Mouse (Mus musculus): ENCODE data around the gene Radil.
A peak's percentile ranks its signal among the peaks of the same experiment; 100 is the strongest.

Gene Radil

DNA sequence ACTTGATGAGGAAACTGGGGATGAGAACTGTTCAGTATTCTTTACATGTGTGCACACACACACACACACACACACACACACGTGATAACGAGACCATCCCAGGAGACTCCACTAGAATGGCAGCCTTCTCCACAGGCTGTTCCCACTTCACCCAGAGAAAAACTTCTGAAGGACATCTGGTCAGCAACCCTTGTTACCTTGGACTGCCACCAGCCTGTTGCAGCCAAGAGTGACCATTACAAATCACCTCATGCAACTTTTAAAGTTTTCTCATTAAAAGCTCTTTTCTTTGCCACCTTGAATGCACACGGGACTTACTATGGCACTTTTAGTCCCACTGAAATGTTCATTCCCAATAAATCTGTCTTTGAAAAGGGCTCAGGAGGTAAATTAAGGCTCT, 13.6 kb downstream of the Radil start:
- DNase-seq, result no peak

DNA sequence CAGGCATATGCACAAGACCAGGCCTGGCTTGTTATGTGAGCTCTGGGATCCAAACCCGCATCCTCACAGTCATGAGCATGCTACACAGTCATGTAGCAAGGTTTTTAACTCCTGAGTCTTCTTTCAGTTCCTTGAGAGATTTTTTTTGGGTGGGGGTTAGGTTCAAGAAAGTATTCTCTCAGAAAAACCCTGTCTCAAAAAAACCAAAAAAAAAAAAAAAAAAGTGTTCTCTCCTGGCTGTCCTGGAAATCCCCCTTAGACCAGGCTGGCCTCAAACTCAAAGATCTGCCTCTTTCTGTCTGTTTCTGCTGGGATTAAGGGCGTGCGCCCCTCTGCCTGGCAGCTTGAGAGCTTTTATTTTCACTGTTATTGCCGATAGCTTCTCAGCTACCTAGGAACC, 15.5 kb downstream of the Radil start:
- DNase-seq, result no peak

DNA sequence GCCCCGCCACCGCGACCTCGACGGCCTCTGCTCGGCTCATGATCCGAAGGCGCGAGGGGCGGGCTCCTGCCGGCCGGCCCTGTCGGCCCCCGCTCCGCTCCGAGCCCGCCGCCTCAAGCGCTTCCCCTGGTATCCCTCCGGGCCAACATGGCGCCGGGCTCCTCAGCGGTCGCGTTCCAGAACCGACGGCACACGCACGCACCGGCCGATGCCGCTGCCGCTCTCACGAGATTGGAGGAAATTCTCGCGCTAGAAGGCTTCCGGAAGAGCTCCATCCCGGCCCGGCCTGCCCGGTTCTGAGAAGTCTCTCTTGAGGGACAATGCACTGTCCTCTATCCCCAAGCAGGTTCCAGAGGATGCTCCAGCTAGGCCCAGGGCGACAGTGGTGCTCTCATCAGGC, 21.0 kb downstream of the Radil start, which contains the start of gene Papolb:
Gene Papolb (minus strand): TSS at position 162 of the 400 bp plus-strand sequence.
- no peak for DNase-seq

DNA sequence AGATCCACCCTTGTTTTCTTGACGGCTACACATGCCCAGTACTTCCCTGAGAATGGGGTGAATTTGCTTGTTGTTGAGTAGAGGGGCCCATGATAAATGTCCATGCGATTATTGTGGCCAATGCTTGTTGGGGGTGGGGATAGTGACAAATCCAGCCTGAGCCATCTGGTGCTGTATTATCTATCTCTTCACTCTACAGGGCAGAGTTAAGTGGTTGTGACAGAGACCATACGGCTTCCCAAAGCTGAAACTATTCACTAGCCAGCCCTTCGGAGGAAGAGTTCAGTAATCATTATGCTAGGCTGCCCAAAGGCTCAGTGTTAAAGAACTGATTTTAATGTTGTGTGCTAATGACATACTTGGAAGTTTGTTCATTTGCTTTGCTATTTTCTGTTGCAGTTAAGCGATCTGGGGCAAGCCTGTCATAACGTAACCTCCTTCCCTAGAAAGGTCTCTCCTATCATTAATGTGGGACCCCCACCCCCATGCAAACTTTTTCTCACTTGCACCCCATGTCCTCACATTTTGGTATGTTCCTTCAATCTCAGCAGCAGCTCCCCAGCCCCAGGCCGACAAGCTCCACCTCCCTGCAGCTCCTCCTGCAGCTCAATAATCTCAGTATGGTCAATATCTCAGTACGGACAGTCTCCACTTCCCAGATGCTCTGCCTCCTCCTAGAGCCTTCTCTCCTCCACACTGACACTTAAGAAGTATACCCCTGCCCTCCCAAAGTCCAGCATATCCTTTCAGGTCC, 26.0 kb downstream of the Radil start:
- no peak for DNase-seq

DNA sequence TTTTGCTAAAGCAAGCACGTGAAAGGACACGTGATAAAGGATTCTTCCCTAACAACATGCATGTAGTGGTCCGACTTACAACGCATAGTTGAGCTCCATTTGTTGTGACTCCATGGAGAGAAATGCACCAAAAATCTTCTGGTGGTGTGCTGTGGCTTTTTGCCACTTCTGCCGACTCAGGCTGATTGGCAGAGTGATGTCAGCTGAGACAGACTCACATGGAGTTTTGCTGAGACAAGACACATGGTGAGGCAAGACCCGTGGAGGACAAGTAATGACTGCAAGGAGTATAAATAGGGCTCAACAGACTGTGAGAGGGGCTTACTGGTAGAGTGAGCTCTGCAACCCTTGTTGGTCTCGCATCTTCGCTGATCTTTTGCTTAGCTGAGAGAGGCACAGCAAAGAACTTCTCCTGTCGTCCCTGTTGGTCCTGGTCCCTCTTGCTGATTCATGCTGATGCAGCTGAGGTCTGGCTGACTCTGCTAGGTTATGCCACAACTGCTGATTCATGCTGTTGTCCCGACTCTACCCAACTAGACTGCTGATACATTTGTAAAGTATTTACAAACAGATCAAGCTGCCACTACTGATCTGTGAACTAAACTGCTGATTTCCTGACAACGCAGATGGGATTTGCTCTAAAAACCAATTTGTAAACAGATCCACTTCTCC, 29.6 kb downstream of the Radil start:
- no peak for DNase-seq

DNA sequence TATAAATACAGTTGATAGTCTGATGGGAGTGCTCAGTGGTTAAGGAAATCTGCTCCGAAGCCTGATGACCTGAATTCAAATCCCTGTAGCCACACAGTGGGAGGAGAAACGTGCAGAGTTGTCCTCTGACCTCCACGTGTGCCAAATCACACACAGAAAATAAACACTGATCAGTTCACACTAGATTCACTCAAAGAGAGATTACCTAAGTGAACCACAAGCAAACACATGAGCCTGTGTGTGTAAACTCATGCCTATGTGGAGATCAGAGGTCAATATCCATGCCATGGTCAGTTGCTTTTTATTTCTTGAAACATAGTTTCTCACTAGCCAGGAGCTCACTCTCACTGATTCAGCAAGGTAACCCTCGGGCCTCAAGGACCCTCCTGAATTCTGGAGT, 30.5 kb downstream of the Radil start:
- no peak for DNase-seq

DNA sequence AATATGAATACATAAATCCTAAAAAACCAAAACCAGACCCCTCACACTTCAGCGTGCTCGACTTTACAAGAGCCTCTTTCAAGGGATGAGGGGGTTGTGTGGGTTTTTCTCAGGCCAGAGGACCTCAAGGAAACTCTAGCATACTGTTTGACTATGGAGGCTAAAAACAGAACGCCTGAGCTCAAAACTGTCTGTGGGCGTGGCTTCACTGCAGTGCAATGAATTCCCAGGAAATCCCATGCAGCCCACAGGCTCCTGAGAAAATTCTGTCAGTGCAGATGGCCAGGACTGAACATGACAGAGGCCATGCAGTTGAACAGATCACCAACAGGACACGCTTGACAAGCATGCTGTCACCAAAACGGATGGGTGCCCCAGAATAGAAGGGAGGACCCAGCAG, 31.9 kb downstream of the Radil start:
- no peak for DNase-seq

DNA sequence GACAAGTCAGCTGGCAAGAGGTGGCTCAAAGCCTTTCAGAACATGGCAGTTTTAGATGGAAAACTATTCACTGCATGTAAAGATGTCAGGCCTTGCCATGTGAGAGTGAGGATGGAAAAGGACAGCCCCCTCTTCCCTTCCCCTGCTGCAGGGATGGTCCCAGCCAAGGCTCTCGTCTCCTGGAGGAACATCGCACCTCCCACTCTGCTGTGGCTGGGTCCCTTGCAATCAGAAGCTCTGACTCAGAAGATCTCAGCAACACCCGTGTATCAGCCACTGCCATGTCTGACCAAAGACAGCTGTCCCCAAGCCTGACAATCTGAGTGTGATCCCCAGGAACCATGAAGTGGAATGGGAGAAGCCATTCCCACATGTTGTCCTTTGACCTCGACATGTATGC, 38.8 kb downstream of the Radil start:
- no peak for DNase-seq

DNA sequence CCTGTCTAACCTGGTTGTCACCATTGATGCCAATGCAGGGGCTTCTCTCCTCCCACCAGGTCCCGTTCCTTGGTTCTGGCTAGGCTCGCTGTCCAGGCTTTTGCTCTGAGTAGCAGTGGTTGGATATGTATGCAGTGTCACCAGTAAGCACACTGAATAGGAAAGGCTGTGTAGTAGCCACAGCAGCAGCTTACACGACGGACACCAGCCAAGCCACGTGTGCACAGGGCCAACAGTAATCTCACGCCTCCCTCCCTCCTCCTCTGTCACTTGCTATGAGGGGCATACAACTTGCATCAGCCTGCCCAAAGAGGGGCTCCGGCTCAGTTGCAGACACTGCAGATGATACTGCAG, 40.9 kb downstream of the Radil start:
- DNase-seq, result no peak

DNA sequence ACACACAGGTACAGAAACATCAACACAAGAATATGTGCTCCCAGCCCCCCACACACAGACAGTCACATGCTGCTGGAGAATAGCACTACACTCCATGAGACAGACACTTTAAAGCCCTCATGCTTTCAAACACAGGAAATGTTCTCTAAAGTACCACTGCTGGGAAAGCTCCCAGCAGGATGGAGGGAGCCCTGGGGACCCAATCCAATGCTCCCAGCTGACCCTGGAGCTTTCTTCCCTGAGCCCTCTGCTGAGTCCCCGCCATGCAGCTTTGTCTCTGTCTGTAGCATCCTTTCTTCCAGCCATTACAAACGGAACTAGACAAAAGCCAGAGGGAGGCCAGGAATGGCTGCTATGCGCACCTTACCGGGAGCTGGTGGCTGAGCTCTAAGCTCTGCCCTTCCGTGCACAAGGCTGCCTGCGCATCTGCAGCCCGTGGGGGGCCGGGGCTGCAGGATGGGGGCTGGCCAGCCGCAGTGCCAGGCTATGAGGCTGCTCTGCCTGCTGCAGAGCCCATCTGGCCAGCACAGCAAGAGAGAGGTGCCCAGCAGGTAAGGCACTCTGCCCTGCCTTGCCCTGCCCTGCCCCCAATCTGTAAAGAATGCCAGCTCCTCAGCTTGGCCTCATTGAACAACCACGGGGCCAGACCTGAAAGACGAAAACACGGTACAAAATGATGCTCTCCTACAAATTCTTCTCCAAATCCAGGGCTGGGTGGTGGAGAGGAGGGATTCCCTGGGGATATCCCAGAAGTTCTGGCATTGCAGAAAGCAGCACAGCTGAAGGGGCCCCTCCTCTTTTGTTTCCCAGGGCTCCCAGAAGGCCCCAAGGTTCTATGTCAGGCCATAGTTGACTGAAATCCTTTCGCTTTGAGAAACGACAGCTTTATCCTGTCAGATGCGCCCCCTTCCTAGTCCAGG, 41.5 kb downstream of the Radil start:
- DNase-seq, result peak; percentile 82

DNA sequence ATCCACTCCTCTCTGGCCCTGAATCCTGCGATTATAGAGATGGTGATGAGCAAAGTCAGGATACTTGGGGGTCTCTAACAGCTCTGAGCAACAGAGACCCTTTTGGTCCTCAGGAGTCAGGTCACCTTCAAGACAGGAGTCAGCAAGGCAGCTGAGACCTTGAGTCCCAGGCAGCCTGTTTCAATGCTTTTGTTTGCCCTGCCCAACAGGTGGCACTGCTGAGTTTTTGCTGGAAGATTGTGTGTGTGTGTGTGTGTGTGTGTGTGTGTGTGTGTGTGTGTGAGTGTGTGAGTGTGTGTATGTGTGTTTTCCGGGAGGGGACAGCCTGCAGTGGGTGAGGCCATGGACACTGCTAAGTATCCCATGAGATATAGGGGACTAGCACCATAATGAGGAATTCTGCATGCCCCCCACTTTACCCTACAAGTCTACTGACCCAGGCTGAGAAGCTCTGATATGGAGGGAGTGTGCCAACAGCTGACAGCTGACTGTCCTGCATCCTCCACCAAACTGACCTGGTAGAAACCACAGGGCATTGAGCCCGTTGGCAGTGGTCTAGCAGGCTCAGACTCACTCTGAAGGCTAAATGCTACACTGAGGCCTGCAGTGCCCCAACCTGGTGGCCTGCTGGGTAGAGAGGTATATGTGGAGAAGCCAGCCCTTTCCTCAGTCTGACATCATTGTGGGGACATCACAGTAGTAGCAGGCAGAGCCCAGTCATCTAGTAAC, 45.0 kb downstream of the Radil start:
- DNase-seq, result no peak

DNA sequence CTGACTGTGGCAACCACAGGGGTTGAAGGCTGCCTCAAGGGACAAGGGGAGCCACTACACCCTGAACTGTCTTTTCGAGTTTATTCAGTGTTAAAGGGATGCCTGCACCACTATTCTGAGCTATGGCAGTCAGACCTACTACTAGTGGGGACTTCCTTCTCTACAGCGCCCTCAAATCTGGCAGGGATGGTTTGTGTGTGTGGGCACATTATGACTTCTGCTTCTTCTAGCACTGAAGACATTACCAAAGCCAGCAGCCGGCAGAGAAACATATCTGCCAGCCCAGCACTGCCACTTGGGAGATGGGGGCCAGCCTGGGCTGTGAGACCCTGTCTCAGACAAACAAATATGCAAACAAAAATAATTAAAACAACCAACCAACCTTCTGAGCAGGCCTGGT, 46.7 kb downstream of the Radil start:
- DNase-seq, result no peak

DNA sequence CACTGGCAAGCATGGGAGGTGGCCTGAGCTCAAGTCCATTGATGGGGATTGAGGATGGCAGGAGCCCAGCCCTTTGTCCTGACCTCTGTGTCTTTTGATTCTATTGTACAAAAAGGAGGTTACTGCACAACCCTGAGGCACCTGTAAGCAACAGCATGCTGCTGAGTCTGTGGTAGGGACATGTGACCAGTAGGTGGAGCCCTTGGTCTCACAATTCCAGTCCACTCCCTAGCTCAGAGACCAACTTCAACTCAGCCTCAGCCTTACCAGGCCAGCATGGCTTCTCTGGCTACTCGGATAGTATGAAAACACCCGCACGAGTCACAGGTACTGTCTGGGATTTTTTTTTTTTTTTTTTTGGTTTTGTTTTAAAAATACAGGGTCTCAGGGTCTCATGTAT, 48.5 kb downstream of the Radil start:
- DNase-seq, result peak; percentile 89

DNA sequence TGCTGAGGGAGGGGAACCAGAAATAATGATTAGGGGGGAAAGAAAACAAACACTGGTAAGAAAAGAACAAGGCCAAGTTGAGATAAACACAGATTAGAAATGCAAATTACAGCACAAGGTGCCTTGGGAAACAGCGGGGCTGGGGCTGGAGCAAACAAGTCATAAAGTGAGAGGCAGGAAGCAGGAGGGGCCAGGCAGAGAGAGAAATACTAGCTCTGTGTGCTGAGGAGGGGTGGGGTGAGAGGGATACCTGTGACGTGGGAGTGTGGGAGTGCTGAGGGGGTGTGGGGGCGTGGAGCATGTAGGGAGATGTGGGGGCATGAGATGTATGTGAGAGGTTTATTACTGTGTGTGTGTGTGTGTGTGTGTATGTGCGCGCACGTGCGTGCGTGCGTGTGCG, 50.0 kb downstream of the Radil start:
- DNase-seq, result no peak

DNA sequence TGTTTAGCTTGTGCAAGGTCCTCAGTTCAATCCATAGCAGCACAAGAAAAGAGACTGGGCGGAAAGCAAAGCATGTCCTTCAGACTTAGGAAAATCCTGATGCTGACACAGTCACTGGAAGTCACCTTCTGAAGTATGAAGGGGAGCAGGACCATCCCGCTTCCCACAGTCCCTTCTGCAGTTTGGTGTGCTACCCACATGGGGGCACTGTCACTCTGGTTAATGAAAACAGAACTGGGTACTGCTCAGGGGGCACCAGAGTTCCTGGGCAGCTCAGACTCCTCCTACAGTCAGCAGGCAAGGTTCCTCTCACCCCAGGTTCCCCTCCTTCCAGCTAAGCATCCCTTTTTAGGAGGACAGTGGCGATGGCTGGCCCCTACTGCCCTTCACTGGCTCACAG, 51.9 kb downstream of the Radil start:
- peak; percentile 49 for DNase-seq

DNA sequence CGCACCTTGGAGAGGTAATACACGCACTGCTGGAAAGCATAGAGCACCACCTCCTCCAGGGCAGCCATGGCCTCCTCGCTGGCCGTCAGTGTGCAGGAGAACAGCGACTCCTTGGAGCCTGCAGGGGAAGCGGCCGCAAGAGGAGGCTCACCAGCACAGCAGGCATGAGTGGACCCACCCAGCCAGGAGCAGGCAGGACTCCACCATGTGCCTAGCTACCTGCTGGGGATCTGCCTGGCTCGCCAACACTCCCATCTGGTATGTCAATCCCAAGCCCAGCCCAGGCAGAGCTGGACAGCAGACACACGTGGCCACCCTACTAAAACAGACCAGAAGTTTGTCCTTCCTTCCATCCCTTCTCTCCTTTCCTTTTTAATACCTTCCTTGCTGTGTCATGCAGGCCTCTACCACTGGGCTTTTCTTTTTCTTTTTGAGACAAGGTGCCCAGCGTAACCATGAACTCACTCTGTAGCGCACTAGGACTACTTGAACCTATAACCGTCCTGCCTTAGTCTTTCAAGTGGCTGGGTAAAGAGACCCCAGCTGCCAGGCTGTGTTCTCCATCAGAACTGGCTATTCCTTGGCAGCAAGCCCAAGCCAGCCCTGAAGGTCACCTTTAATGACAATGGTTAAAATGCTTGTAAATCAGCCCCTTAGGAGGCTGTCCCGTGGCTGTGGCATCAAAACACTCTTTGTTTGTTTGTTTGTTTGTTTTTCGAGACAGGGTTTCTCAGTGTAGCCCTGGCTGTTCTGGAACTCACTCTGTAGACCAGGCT, 55.4 kb downstream of the Radil start:
- peak; percentile 69 for DNase-seq

DNA sequence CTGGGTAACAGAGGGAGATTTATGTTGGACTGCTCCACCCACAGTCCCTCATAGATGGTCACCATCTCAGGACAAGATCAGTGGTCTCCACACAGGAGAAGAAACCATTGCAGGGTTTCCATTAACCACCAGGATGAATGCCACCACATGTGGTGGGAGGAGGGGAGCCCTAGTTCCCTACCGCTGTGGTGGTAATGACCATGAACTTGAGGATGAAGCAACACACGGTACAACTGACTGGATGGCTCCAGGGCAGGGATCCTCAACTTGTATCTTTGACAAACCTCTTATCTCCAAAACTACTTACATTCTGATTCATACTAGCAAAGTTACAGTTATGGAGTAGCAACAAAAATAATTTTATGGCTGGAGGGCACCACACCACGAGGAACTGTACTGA, 57.6 kb downstream of the Radil start:
- DNase-seq, result no peak

DNA sequence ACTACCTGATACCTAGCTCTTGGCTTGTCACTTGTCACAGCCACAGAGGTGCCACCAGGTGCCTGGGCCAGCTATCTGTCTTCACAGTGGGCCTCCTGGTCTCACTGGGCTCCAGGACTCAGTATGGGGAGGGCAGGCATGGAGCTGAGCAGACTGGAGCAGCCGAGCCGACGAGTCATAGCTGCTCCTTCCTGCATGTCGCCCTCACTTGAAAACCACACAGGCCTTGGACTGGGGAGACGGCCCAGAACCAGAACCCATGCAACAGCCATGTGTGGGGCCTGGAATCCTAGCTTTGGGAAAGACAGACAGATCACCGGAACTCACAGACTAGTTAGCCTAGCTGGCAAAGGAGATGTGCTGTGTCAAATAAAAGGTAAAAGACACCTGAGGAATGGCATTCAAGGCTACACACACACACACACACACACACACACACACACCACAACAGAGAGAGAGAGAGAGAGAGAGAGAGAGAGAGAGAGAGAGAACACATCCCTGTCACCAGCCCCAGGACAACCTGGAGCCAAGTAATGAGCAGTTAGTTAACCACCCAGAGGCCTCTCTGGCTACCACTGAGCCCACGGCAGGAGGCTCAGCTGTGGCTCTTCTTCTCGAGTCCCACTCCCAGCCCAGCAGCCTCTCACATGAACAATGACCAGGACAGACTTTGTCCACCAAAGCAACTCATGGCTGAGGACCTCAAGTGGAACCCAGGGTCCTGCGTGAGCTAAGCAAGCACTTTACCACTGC, 60.8 kb downstream of the Radil start:
- DNase-seq, result no peak

DNA sequence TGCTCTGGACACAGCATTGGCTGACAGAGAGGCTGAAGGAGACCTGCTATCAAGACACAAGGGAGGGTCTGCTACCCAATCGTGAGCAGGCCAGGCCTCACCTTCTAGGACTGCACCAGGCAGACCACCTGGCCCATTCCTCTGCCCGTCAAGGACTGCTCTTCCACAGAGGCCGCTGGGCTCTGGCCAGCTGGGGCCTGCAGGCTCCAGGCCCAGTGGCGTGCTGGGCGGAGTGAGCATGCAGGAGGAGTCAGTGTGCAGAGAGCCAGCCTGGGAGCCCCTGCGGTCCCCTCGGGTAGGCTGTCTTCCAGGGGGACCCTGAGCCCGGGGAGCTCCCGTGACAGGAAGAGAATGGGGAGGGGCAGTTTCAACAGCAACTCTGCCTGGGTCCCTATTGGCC, 64.2 kb downstream of the Radil start:
- DNase-seq, result no peak

DNA sequence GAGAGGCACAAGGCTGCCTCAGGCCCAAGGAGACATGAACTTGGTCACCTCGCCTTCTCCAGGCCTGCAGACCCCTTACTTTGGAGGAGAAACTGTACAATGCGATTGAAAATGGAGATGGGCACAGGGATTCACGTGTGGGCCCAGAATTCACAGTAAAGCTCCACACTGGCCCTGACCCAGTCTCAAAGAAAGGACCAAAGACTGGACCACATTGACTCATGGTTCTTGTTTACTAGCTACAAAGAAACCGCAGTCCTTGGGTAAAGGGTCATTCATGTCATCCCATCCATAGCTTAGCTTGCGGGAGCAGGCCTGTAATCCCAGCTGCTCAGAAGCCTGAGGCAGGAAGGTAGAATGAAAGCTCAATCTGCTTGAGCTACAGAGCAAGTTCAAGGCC, 67.3 kb downstream of the Radil start:
- DNase-seq, result no peak

DNA sequence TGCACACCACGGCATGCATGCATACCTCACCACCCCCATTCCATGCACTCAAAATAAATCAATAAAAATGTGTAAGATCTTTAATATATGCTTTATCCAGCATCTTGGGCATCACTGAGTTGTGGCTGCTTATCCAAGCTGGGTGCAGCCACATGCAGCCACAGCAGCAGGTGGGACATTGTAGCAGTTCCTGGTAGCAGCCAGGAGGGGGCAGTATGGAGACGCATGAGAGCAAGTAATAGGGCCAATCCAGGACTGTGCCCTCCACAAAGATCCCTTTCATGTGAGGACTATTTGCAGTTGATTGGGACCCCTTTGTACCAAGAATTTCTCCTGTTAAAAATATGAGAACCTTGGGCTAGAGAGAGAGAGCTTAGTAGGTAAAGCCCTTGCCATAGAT, 68.4 kb downstream of the Radil start:
- DNase-seq, result no peak

Measured in cerebellum, adult 8-10 months (tissue).